Mouse (Mus musculus): ENCODE data around the gene Dnajc27. TPM values are rescaled to one million over a fixed set of nuclear protein-coding genes. Genes with fewer than 3 reads are reported as not detected.

The Dnajc27 gene
- total RNA-seq, 1 experiment from 2014 or later, result 6.1 TPM

Other genes starting within 250 kb of the Dnajc27 start
- gene Pomc, start 127.6 kb upstream of the Dnajc27 start, total RNA-seq (2017), result not detected in 3 replicates
- gene Efr3b, start 43.7 kb upstream of the Dnajc27 start, total RNA-seq (2017), result not detected in 3 replicates
- 4.3 to 11.2 TPM (median 9.3 TPM) in 3 replicates for gene Adcy3, start 50.5 kb downstream of the Dnajc27 start, total RNA-seq (2017)
- 1.6 to 2.2 TPM (median 2.1 TPM) in 3 replicates for gene Ptrhd1, start 151.4 kb downstream of the Dnajc27 start, total RNA-seq (2017)
- 16.6 to 38.3 TPM (median 31.8 TPM) in 3 replicates for gene Cenpo, start 151.7 kb downstream of the Dnajc27 start, total RNA-seq (2017)